Mouse (Mus musculus): ENCODE measurements around the gene Olfr764-ps1. TPM values are rescaled to one million over a fixed set of nuclear protein-coding genes. Genes with fewer than 3 reads are reported as not detected.
"Not testable (repeated sequence)": the region's sequence is repeated elsewhere in the genome, so short reads cannot be mapped to it uniquely, and the experiment has no call there.

The Olfr764-ps1 gene
- not detected for total RNA-seq (2021)

DNA sequence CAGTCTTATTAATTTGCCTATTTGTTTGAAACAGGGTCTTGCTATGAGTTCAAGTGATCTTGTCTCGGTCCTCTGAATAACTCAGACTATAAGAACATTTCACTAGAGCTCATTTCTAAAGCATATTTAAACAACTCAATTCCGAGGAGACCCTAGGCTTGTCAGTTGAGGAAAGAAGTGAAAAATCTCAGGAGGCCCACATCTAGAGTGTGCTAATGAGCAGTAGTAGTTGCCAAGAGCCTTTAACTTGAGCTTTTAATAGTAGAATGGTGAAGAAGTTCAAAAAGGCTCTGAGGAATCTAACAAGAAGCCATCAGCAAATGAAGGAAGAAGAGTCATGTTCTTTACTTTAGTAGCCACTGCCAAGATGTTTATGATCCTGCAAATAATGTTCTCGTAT is at the start of gene Olfr764-ps1:
TSS of gene Olfr764-ps1 (minus strand) at position 101 of the 400 bp plus-strand sequence.
- no peak for DNase-seq (ENCODE audit: extremely low spot score in 1 of 2, low spot score in 1 of 2)

DNA sequence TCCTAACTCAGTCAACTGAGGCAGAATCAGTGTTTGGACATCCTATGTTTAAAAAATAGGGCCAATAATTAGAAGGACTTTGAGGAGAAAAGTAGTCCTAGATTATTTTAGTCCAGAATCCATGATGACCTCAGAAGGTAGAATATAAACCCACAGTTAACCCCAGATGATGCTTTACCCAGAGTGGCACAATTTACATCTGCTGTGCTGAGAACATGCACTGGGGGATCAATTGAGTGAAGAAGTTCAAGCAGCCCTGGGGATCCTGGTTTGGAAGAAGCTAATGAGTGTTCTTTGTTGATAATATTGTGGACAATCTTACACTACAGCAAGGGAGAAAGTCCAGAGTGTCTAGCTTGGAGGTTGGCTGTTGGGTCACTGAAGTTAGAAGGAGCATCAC is 43.1 kb upstream of the Olfr764-ps1 start, which contains the start of gene Olfr767:
TSS of gene Olfr767 (minus strand) at position 101 of the 400 bp plus-strand sequence.
- not testable (repeated sequence) for DNase-seq (ENCODE audit: extremely low spot score in 1 of 2, low spot score in 1 of 2)

DNA sequence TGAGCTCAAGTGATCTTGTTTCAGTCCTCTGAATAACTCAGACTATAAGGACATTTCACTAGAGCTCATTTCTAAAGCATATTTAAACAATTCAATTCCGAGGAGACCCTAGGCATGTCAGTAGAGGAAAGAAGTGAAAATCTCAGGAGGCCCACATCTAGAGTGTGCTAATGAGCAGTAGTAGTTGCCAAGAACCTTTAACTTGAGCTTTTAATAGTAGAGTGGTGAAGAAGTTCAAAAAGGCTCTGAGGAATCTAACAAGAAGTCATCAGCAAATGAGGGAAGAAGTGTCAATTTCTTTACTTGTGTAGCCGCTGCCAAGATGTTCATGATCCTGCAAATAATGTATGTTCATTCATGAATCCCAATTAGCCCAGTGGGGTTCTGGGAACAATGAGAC is 29.2 kb upstream of the Olfr764-ps1 start, which contains the start of gene Olfr766-ps1:
TSS of gene Olfr766-ps1 (minus strand) at position 101 of the 400 bp plus-strand sequence.
- DNase-seq (ENCODE audit: extremely low spot score in 1 of 2, low spot score in 1 of 2), result no peak

DNA sequence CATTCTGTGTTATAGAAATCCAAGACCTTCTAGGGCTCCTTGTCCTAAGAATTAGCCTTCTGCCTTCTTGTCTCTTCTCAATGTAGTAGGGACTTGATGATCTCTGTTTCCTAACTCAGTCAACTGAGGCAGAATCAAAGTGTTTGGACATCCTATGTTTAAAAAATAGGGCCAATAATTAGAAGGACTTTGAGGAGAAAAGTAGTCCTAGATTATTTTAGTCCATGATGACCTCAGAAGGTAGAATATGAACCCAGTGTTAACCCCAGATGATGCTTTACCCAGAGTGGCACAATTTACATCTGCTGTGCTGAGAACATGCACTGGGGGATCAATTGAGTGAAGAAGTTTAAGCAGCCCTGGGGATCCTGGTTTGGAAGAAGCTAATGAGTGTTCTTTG is 10.2 kb upstream of the Olfr764-ps1 start, which contains the start of gene Olfr765:
TSS of gene Olfr765 (minus strand) at position 101 of the 400 bp plus-strand sequence.
- not testable (repeated sequence) for DNase-seq (ENCODE audit: extremely low spot score in 1 of 2, low spot score in 1 of 2)

DNA sequence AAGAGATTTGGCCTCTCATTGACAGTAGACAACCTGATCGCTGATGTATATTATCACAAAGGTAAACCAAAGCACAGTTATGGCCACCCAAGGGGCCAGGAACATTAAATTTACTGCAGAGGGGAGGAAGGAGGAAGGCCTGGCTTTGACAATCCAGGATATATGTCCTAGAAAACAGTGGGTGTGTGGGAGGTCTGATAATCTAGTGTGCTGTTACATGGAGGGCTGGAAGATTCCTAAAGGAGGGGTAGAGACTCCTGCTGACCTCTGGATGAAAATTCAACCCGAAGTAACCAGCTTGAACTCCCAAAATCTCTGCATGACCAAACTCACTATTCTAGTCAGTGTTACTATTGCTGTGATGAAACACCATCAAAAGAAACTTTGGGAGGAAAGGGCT is 11.4 kb downstream of the Olfr764-ps1 start:
- DNase-seq (ENCODE audit: extremely low spot score in 1 of 2, low spot score in 1 of 2), result no peak

DNA sequence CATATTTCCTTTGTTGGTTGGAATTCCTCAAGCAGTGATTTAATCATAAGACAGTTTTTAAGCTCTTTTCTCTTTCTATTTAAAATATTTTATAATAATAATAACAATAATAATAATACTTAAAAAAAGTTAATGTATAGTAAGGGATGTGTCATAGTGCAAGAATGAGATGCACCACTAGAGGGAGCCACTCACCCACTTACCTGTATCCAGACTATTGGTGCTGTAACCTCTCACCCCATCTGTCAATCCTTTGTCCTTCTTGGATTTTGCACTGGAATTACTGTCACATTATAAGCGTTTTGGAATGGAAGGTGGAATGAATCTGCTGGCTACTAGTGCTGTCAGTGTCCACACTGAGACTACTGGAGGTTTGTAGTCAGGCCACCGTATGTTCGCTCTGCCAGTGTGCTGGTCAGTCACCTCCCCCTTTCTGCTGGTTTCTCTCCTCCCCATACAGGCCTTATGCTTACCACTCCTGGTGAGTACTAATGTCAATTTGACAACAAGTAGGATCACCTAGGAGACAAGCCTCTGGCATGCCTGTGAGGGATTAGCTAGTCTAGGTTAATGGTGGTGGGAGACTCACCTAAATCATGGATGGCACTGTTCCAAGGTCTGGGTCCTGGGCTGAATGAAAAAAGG is 13.6 kb downstream of the Olfr764-ps1 start:
- DNase-seq (ENCODE audit: extremely low spot score in 1 of 2, low spot score in 1 of 2), result peak; percentile 22 to 66

DNA sequence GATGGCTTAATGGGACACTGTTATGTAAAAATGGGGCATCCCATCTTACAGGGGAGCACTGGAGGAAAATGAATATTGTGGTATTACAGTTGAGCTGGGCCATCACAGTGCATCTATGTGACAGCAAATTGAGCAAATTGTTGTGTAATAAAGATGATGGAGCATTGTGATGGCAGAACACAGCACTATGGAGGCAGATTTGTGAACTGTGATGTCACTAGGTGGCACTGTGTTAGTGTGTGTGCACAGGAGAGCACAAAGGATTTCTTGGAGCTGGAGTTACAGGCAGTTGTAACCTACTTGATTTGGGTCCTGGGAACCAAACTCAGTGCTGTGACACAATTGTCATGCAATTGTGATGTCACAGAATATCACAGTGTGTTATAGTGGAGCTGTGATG is 16.4 kb downstream of the Olfr764-ps1 start:
- no peak for DNase-seq (ENCODE audit: extremely low spot score in 1 of 2, low spot score in 1 of 2)

DNA sequence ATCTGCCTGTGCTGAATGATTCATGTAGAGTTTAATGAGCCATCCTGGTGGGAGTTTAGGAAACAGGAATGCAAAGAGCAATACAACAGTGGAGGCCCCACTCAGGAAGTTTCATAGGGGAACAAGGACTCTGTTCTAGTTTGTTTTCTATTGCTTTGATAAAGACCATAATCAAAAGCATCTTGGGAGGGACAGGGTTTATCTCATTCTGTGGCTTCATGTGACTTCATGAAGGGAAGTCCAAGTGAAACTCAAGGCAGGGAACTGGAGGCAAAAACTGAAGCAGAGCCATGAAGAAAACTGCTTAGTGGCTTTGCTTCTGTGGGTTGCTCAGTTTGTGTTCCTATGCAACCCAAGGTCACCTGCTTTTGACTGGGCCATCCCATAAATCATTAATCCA is 25.2 kb downstream of the Olfr764-ps1 start:
- DNase-seq (ENCODE audit: extremely low spot score in 1 of 2, low spot score in 1 of 2), result no peak

DNA sequence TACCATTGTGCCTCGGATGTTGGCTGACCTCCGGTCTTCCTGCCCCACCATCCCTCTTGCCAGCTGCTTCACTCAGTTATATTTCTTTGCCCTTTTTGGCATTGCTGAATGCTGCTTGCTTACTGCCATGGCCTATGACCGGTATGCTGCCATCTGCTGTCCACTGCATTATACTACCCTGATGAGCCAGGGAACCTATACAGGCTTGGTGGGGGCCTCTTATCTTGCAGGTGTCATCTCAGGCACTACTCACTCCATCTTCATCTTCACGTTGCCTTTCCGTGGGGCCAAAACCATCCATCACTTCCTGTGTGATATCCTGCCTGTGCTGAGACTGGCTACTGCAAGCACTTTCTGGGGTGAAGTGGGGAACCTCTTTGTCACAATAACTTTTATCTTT is 28.2 kb downstream of the Olfr764-ps1 start:
- DNase-seq (ENCODE audit: extremely low spot score in 1 of 2, low spot score in 1 of 2), result not testable (repeated sequence)

DNA sequence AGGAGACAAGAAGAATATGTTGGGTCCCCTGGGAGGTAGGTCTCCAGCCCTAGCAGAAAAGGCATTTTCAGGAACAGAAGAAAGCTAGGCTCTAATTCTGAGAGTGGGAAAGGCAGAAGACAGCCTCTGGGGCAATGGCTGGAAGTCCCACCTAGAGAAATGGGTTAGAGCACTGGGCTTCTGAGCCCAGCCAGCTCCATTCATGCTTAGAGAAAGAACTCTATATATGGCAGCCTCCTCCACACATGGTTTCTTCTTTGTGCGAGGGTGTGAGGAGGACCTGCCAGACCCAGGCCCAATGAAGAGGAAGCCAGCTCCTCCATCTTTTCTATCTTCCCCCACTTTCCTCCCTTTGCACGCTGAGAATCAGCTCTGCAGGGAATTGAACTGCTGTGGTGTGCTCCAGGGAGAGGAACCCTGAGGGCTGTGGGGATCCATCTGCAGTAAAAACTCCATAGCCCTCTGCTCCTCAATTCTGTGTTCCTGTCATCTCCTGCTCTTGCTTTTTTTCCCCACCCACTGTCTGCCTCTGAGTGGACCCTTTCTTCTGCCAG is 29.3 kb downstream of the Olfr764-ps1 start, which contains the start of gene Olfr763:
TSS of gene Olfr763 (plus strand) at position 504 of the 554 bp plus-strand sequence.
- DNase-seq (ENCODE audit: extremely low spot score in 1 of 2, low spot score in 1 of 2), result no peak

DNA sequence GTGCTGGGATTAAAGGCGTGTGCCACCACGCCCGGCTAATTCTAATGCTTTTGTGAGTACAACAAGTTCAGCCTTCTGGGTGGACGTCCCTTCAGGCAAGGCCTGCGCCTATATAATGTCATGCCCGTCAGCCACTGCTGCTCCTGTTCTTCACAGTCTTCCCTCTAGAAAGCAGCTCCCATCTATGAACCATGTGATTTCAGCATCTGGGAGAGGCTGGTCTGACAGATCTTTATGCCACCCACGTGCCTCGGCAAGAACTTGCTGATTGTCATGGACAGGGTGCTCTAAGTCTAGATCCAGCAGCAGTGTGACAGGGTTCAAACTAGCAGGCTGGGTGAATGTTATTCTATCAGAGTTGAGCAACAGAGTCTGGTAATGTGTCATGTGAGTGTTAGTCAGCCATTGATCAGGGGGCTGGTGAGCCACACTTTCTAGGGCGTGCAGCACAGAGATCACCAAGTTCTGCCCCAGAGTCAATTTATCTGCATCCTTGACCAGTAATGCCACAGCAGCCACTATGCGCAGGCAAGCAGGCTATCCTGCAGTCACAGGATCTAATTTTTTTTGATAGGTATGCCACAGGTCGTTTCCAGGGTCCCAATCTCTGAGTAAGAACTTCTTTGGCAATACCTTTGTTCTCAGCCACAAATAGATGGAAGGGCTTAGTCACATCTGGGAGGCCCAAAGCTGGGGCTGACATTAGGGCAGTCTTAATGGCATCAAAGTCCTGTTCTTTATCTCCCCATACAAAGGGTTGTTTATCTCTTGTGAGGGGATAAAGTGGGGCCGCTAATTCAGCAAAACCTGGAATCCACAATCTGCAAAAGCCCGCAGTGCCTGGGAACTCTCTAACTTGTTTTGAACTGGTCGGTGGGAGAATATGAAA is 35.4 kb downstream of the Olfr764-ps1 start:
- no peak for DNase-seq (ENCODE audit: extremely low spot score in 1 of 2, low spot score in 1 of 2)

DNA sequence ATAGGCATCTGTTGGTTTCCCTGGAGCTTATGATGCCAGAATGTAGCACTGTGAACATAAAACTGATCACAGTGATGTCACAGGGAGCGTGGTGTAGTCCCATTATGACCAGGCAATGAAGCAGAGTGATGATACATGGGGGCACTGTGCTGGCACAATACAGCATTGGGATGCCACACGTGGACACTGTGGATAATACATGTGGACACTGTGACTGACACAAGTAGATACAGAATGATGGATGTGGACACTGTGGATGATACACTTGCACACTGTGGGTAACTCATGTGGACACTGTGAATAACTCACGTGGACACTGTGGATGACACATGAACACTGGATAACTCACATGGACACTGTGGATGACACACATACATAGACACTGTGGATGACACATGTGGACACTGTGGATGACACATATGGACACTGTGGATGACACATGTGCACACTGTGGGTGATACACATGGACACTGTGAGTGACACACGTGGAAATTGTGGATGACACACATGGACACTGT is 43.1 kb downstream of the Olfr764-ps1 start:
- DNase-seq (ENCODE audit: extremely low spot score in 1 of 2, low spot score in 1 of 2), result no peak

DNA sequence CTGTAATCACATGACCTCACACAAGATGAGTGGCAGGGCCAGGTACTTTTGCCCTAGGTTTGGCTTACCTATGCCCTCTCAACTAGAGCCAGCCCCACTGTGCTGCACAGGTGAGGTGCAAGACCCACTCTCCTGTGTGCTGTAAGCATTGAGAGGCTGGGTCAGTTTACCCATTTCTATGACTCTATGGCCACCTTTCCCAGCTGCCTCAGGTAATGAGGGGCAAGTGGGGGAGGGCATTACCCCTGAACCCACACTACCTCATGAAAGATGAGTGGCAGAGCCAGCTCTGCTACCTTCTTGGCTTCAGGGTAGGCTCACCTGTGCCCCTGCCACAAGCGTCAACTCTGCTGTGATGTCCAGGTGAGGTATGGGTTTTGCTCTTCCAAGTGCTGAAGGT is 43.9 kb downstream of the Olfr764-ps1 start:
- no peak for DNase-seq (ENCODE audit: extremely low spot score in 1 of 2, low spot score in 1 of 2)

DNA sequence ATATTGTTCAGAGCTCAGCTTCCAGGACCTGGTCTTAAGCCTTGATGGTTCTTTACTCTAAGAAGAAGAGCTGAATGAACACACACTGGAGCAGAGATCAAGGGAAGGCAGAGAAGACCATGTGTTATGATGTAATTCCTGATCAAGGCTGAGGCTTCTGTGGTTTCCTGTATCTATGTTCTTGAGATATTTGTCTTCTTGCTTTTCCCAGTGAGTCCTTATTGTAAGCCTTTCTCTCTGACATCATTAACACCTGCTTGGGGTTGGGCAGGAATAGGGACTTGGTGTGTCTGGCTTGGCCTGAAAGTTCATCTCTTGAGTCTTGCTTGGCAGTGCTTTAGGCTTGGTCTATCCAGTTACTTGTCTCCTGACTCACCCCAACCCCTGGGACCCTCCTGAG is 48.7 kb downstream of the Olfr764-ps1 start:
- no peak for DNase-seq (ENCODE audit: extremely low spot score in 1 of 2, low spot score in 1 of 2)

DNA sequence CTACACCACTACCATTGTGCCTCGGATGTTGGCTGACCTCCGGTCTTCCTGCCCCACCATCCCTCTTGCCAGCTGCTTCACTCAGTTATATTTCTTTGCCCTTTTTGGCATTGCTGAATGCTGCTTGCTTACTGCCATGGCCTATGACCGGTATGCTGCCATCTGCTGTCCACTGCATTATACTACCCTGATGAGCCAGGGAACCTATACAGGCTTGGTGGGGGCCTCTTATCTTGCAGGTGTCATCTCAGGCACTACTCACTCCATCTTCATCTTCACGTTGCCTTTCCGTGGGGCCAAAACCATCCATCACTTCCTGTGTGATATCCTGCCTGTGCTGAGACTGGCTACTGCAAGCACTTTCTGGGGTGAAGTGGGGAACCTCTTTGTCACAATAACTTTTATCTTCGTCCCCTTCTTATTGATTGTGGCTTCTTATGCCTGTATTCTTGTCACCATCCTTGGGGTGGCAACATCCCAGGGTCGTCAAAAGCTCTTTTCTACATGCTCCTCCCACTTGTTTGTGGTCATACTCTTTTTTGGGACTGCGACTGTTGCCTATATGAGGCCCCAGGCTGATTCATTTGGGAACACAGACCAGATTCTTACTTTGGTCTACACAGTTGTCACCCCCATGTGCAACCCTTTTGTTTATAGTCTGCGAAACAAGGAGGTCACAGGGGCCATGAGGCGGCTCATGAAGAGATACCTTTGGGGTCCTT is 49.4 kb downstream of the Olfr764-ps1 start:
- not testable (repeated sequence) for DNase-seq (ENCODE audit: extremely low spot score in 1 of 2, low spot score in 1 of 2)

DNA sequence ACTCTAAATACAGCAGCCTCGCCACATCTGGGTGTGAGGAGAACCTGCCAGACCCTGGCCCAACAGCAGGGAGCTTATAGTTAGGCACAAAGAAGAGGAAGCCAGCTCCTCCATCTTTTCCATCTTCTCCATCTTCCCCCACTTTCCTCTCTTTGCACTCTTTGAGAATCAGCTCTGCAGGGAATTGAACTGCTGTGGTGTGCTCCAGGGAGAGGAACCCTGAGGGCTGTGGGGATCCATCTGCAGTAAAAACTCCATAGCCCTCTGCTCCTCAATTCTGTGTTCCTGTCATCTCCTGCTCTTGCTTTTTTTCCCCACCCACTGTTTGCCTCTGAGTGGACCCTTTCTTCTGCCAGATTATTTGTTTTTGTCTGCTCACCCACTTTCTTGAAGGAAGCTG is 50.6 kb downstream of the Olfr764-ps1 start, which contains the start of gene Olfr9:
TSS of gene Olfr9 (plus strand) at position 301 of the 400 bp plus-strand sequence.
- not testable (repeated sequence) for DNase-seq (ENCODE audit: extremely low spot score in 1 of 2, low spot score in 1 of 2)
